Mouse (Mus musculus) C2C12 (cell line): ENCODE measurements around the gene Gal3st1. TPM values are rescaled to one million over a fixed set of nuclear protein-coding genes. Genes with fewer than 3 reads are reported as not detected.

Source experiments
- H3K27me3 ChIP-seq: one replicate; pipeline ENCODE4 v1.6.1; 2011; ENCODE audit not compliant: control insufficient read depth, insufficient read depth, insufficient read length
- H3K36me3 ChIP-seq: one replicate; pipeline ENCODE4 v1.6.1; 2011; ENCODE audit not compliant: control insufficient read depth, insufficient read depth
- H3K4me3 ChIP-seq: one replicate; pipeline ENCODE4 v1.5.1; 2011; ENCODE audit warnings: mild to moderate bottlenecking, control low read depth; ENCODE audit not compliant: poor library complexity, insufficient read depth, severe bottlenecking
- H3K79me2 ChIP-seq: one replicate; pipeline ENCODE4 v1.6.1; 2011; ENCODE audit not compliant: control insufficient read depth, insufficient read depth
- H3K79me3 ChIP-seq: one replicate; pipeline ENCODE4 v1.6.1; 2011; ENCODE audit warnings: low read depth, control low read depth
- H3ac ChIP-seq: one replicate; pipeline ENCODE3; 2011; ENCODE audit warnings: low read depth; ENCODE audit not compliant: control insufficient read depth, insufficient read length
- CEBPB ChIP-seq: IDR thresholded peaks from one replicate; pipeline ENCODE4 v1.6.1; 2011; ENCODE audit warnings: low read depth, mild to moderate bottlenecking, control low read depth, moderate library complexity
- CTCF ChIP-seq: IDR thresholded peaks from one replicate; pipeline ENCODE4 v1.5.1; 2011; ENCODE audit not compliant: control insufficient read depth, insufficient read depth, insufficient read length
- FOSL1 ChIP-seq: IDR thresholded peaks from one replicate; pipeline ENCODE4 v1.8.0; 2011; ENCODE audit warnings: mild to moderate bottlenecking, low read length; ENCODE audit not compliant: poor library complexity, insufficient read depth, severe bottlenecking
- MAX ChIP-seq: IDR thresholded peaks from one replicate; pipeline ENCODE4 v1.6.1; 2011; ENCODE audit warnings: mild to moderate bottlenecking, control low read depth
- MYOD1 ChIP-seq: IDR thresholded peaks from one replicate; pipeline ENCODE4 v1.6.1; 2011; ENCODE audit warnings: low read depth; ENCODE audit not compliant: control insufficient read depth, insufficient read length
- MYOG ChIP-seq: IDR thresholded peaks from one replicate; pipeline ENCODE4 v1.6.1; 2011; ENCODE audit not compliant: control insufficient read depth, insufficient read length; ENCODE audit errors: extremely low read depth
- USF1 ChIP-seq: IDR thresholded peaks from one replicate; pipeline ENCODE4 v1.6.1; 2011; ENCODE audit warnings: low read depth, mild to moderate bottlenecking, control low read depth, moderate library complexity
- polyA plus RNA-seq: library from polyadenylated mRNA; unstranded; fragments of >200 nt; fragmentation: generic; extraction: Trizol; gene quantifications from one replicate; pipeline ENCODE4 v1.2.1, GENCODE M21; 2012; ENCODE audit warnings: missing spikeins

Gal3st1 gene
- polyA plus RNA-seq, 1 experiment: 0.06 TPM

GRCm38 (mm10) chr11:3983863-3984745 is 668 bp downstream of the Gal3st1 start:
- Histone ChIP-seq H3K79me3 (no peaks in the 10 kb centered on the region), H3K27me3 (no peaks in the 10 kb centered on the region), H3K36me3 (peaks cover 32% of the 10 kb centered on the region), H3ac (no peak overlapping the region), H3K4me3 (no peak overlapping the region), H3K79me2 (no peaks in the 10 kb centered on the region)
- TF ChIP-seq MYOD1: no peak
- no peak for TF ChIP-seq USF1
- TF ChIP-seq FOSL1: no peak
- TF ChIP-seq CEBPB: no peak
- TF ChIP-seq MAX: no peak
- no peak for TF ChIP-seq MYOG
- TF ChIP-seq CTCF: no peak

- no peaks in the 10 kb centered on the region for H3K27me3 ChIP-seq
- H3K36me3 ChIP-seq: no peaks in the 10 kb centered on the region
- TF ChIP-seq CEBPB (no peak), CTCF (no peak), MYOG (no peak), USF1 (no peak), MAX (no peak), MYOD1 (no peak), FOSL1 (no peak)
- no peaks in the 10 kb centered on the region for H3K79me3 ChIP-seq
- H3ac ChIP-seq: no peak overlapping the region
- H3K79me2 ChIP-seq: no peaks in the 10 kb centered on the region
- no peak overlapping the region for H3K4me3 ChIP-seq
These were observed 6.3 kb downstream of the Gal3st1 start for GRCm38 (mm10) chr11:3989748-3990147.

- H3K4me3 ChIP-seq: no peak overlapping the region
- TF ChIP-seq CEBPB (no peak), FOSL1 (no peak), MAX (no peak), MYOD1 (no peak), CTCF (no peak)
- no peaks in the 10 kb centered on the region for H3K79me3 ChIP-seq
- peaks cover 4% of the 10 kb centered on the region for H3K27me3 ChIP-seq
- H3K79me2 ChIP-seq: no peaks in the 10 kb centered on the region
- H3ac ChIP-seq: no peak overlapping the region
- no peaks in the 10 kb centered on the region for H3K36me3 ChIP-seq
These were observed 9.7 kb downstream of the Gal3st1 start for GRCm38 (mm10) chr11:3993132-3993531.

- Histone ChIP-seq H3K79me3 (no peaks in the 10 kb centered on the region), H3K27me3 (peaks cover 10% of the 10 kb centered on the region), H3K79me2 (no peaks in the 10 kb centered on the region), H3K36me3 (no peaks in the 10 kb centered on the region), H3K4me3 (no peak overlapping the region), H3ac (no peak overlapping the region)
- TF ChIP-seq CEBPB: no peak
- no peak for TF ChIP-seq MYOG
- no peak for TF ChIP-seq USF1
- no peak for TF ChIP-seq FOSL1
- no peak for TF ChIP-seq CTCF
- TF ChIP-seq MAX: no peak
- no peak for TF ChIP-seq MYOD1
These were observed 10.5 kb downstream of the Gal3st1 start for GRCm38 (mm10) chr11:3993914-3994313.

- no peak overlapping the region for H3ac ChIP-seq
- no peaks in the 10 kb centered on the region for H3K36me3 ChIP-seq
- no peak overlapping the region for H3K4me3 ChIP-seq
- TF ChIP-seq MAX: no peak
- no peaks in the 10 kb centered on the region for H3K79me3 ChIP-seq
- peaks cover 11% of the 10 kb centered on the region for H3K27me3 ChIP-seq
- H3K79me2 ChIP-seq: no peaks in the 10 kb centered on the region
These were observed 12.1 kb downstream of the Gal3st1 start for GRCm38 (mm10) chr11:3995511-3995910.

DNA sequence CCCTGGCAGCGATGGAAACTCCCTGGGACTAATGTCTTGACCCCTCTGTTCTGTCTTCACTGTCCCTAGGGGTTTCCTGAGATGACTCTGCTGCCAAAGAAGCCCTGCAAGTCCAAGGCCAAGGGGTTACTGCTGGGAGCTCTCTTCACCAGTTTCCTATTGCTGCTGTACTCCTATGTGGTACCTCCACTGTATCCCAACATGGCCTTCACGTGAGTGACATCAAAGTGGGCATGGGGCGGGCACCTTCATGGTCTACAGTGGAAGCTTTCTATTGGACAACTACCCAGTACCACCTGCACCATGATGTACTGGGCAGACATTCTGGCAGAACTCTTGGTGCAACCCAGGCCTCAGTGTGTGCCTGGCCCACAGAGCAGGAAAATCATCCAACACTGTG is 13.4 kb downstream of the Gal3st1 start:
- H3K4me3 ChIP-seq: no peak overlapping the region
- no peak overlapping the region for H3ac ChIP-seq
- peaks cover 11% of the 10 kb centered on the region for H3K27me3 ChIP-seq
- no peak for TF ChIP-seq USF1
- TF ChIP-seq FOSL1: no peak
- no peak for TF ChIP-seq MAX
- no peak for TF ChIP-seq MYOG
- no peak for TF ChIP-seq CEBPB
- no peak for TF ChIP-seq CTCF
- no peak for TF ChIP-seq MYOD1
- H3K36me3 ChIP-seq: no peaks in the 10 kb centered on the region
- H3K79me3 ChIP-seq: no peaks in the 10 kb centered on the region
- no peaks in the 10 kb centered on the region for H3K79me2 ChIP-seq
